Mouse (Mus musculus) thymus, adult 2 months (tissue): Measurements from ENCODE around the gene Mybl2.

Experiments used
- CTCF ChIP-seq: fragments of 200-500 bp; IDR thresholded peaks from 2 replicates; pipeline ENCODE4 v1.5.1; 2012; ENCODE audit warnings: mild to moderate bottlenecking, control low read depth, low read length, moderate library complexity, borderline replicate concordance; ENCODE audit not compliant: control insufficient read depth, poor library complexity, insufficient read depth; ENCODE audit errors: extremely low read depth
- POLR2A ChIP-seq: fragments of 200-500 bp; IDR thresholded peaks from 2 replicates; pipeline ENCODE4 v1.6.1; 2012; ENCODE audit warnings: mild to moderate bottlenecking, low read length, control low read depth, moderate library complexity; ENCODE audit not compliant: control insufficient read depth, poor library complexity, insufficient read depth; ENCODE audit errors: extremely low read depth

- TF ChIP-seq CTCF: no peak
- no peak for TF ChIP-seq POLR2A
Observed at GRCm38 (mm10) chr2:163051691-163052090, 2.8 kb upstream of the Mybl2 start.
